ENCODE assay signal across 8 mouse cellular contexts in genomic region chr19:53852699-53853451, GRCm38 (mm10). TPM values are rescaled to one million over a fixed set of nuclear protein-coding genes. Genes with fewer than 3 reads are reported as not detected.
A peak's percentile ranks its signal among the peaks of the same experiment; 100 is the strongest.
DNase-seq lines count a peak whose midpoint lies in the region; ATAC-seq lines count a peak whose summit lies in the region.

No protein-coding gene starts in this region.

- H3K4me1 ChIP-seq in lung, embryonic 15.5 days, result peaks cover 39% of the 10 kb centered on the region

- 41% methylated on average over 15 of the region's 15 CpGs for WGBS in lung, embryonic 15.5 days

- peak; percentile 66 for ATAC-seq in frontal cortex, adult (ENCODE audit: low TSS enrichment)
- peak; percentile 40; the same call in 1 of the 2 replicates for ATAC-seq in lung, embryonic 15.5 days (ENCODE audit: borderline replicate concordance, extremely low read depth, low FRiP score, low TSS enrichment)

- no peak overlapping the region for H3K4me3 ChIP-seq in lung, embryonic 15.5 days

- no peak overlapping the region for H3K9ac ChIP-seq in lung, embryonic 15.5 days

- no peaks in the 10 kb centered on the region for H3K9me3 ChIP-seq in lung, embryonic 15.5 days

- 0 out of 2 replicates have a peak overlapping the region, but pooled peaks have one; percentile 25 for H3K4me2 ChIP-seq in lung, embryonic 15.5 days

- peak overlapping the region; percentile 79 for H3K27ac ChIP-seq in lung, embryonic 15.5 days

- DNase-seq in adrenal gland, adult 8-10 months, result peak; percentile 58
- DNase-seq in cerebellum, adult 9-11 months, result peak; percentile 90
- peak; percentile 71 to 93 for DNase-seq in kidney, postnatal 25 days
- DNase-seq in retina, postnatal 1 day, result peak; percentile 97
- no peak for DNase-seq in T-cell, adult 2 months (ENCODE audit: low spot score)
- no peak for DNase-seq in liver

- no peaks in the 10 kb centered on the region for H3K36me3 ChIP-seq in lung, embryonic 15.5 days

- H3K27me3 ChIP-seq in lung, embryonic 15.5 days, result no peaks in the 10 kb centered on the region

RNA-seq across cellular contexts. Expression of gene Pdcd4, which starts 39.2 kb away (rescaled TPM):
- 100 to 1,000 TPM in 3 of 4 experiments, 10 to 100 TPM in 1; 97.1 to 122 (median 103) TPM for total RNA-seq in adrenal gland, adult 8-10 months (2022)
- 87.7 and 89.7 TPM in 2 replicates for polyA plus RNA-seq in lung, embryonic 15.5 days (2015; fragmentation: Nextera tagmentation; extraction: Ambion mirVana)

Comparison
In these comparisons a context has a peak if more than half of its experiments do, and no peak if none do; other contexts are left out.
1. DNase-seq: peak in adrenal gland, adult 8-10 months (single experiment), cerebellum, adult 9-11 months (single experiment), kidney, postnatal 25 days (2 of 2) and retina, postnatal 1 day (single experiment); none in T-cell, adult 2 months (single experiment) and liver (single experiment).